Comparison of ENCODE assay signal across 22 mouse cellular contexts in the genomic region with DNA sequence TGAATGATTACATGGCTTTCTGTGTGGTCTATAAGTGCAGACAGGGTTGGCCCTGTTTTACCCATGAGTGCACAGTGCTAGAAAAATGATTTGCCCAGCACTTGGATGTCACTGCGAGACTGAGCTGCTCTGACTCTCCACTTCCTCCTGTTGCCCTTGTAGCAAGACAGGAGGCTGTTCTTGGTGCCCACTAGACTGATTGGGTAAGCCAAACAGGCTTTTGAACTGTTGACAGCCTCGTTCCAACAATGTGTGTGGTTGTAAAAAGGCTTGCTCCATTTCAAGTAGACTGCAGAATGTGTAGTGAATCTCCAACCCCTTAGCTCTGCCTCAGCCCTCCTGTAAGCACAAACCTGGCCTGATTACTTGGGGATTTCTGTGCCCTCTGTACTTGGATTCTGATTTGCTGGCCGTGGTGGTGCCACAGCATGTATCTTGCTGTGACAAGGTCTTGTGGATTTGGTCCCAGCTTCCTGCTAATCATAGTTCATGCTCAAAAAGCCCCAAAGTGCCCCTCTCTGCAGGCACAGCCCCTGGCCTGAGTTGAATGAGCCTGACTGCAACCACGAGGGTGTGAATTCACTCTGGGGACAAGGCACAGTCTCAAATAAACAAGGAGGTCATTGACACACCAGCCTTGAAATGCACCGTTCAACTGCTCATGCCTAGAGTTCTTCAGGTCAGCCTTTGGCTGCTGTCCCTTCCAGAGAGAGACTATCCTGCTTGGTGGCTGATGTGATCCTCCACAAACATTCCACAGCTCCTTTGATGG. TPM values are rescaled to one million over a fixed set of nuclear protein-coding genes. Genes with fewer than 3 reads are reported as not detected.
A peak's percentile ranks its signal among the peaks of the same experiment; 100 is the strongest.
DNase-seq lines count a peak whose midpoint lies in the region; ATAC-seq and TF ChIP-seq lines count a peak whose summit lies in the region.
"Had no signal": no experiment of that assay in that cellular context is flagged by ENCODE, and none has a peak within 500 bp of the region (broad histone marks: within the 10 kb centered on the region; RNA-seq: fewer than 3 reads in every experiment).

No protein-coding gene starts in this region.

- in situ Hi-C loops in CH12.LX (cut with MboI; ENCODE audit: low pct_ligation_motif_present, low pct_unique_long_range_greater_than_20kb, low sequenced_read_pairs): no loop called here

- dilution Hi-C loops in CH12.LX (cut with MboI; ENCODE audit: extremely low pct_ligation_motif_present, extremely low pct_unique_long_range_greater_than_20kb, low sequenced_read_pairs): no loop called here

- 0 out of 2 replicates have a peak overlapping the region, but pooled peaks have one; percentile 5 for H3K27ac ChIP-seq in hindbrain, embryonic 10.5 days
- no peak overlapping the region for H3K27ac ChIP-seq in hindbrain, embryonic 13.5 days
- 0 out of 2 replicates have a peak overlapping the region, but pooled peaks have one; percentile 12 for H3K27ac ChIP-seq in limb, embryonic 12.5 days
- no peak overlapping the region for H3K27ac ChIP-seq in limb, embryonic 10.5 days
- no peak overlapping the region for H3K27ac ChIP-seq in CH12.LX (ENCODE audit: insufficient read depth, low read depth)
- H3K27ac ChIP-seq: hindbrain, embryonic 15.5 days; intestine, embryonic 15.5 days; limb, embryonic 13.5 days; liver, embryonic 15.5 days; midbrain, embryonic 12.5 days; neural tube, embryonic 15.5 days had no signal

- no peak overlapping the region for H3K4me3 ChIP-seq in hindbrain, embryonic 10.5 days
- no peak overlapping the region for H3K4me3 ChIP-seq in hindbrain, embryonic 13.5 days
- no peak overlapping the region for H3K4me3 ChIP-seq in limb, embryonic 12.5 days (replicated peaks)
- H3K4me3 ChIP-seq in limb, embryonic 10.5 days: no peak overlapping the region
- no peak overlapping the region for H3K4me3 ChIP-seq in CH12.LX (replicated peaks in 1 of 3; ENCODE audit: low read depth in 2 of 3, low read length in 2 of 3, poor library complexity in 1 of 3)
- H3K4me3 ChIP-seq: hindbrain, embryonic 15.5 days; intestine, embryonic 15.5 days; limb, embryonic 13.5 days; liver, embryonic 15.5 days; midbrain, embryonic 12.5 days; neural tube, embryonic 15.5 days had no signal

- H3K36me3 ChIP-seq in hindbrain, embryonic 10.5 days: no peaks in the 10 kb centered on the region
- H3K36me3 ChIP-seq in hindbrain, embryonic 13.5 days: no peaks in the 10 kb centered on the region
- no peaks in the 10 kb centered on the region for H3K36me3 ChIP-seq in limb, embryonic 12.5 days
- H3K36me3 ChIP-seq in limb, embryonic 10.5 days: no peaks in the 10 kb centered on the region
- H3K36me3 ChIP-seq in CH12.LX (replicated peaks in 1 of 2; ENCODE audit: control insufficient read depth in 1 of 2, insufficient read depth in 1 of 2, low read length in 1 of 2): no peaks in the 10 kb centered on the region
- H3K36me3 ChIP-seq: G1E; hindbrain, embryonic 15.5 days; intestine, embryonic 15.5 days; limb, embryonic 13.5 days; liver, embryonic 15.5 days; midbrain, embryonic 12.5 days; neural tube, embryonic 15.5 days had no signal

- peak; percentile 54 to 86 for DNase-seq in adrenal gland, adult (ENCODE audit: inconsistent age in 2 of 2, low spot score in 1 of 2)
- DNase-seq in adrenal gland, adult 8-10 months: no peak
- no peak for DNase-seq in hindbrain, embryonic 10.5 days (ENCODE audit: low spot score)
- no peak for DNase-seq in limb, embryonic 10.5 days (ENCODE audit: low spot score)
- peak; percentile 12 for DNase-seq in CH12.LX (ENCODE audit: extremely low read depth)
- no peak for DNase-seq in cerebellum, postnatal 4 days (ENCODE audit: low spot score in 2 of 2)
- DNase-seq: cerebellum, postnatal 36 days; kidney, postnatal 10 days; lung, postnatal 10 days; right cerebral cortex, adult 18-20 months; right cerebral cortex, postnatal 4 days; thymus, postnatal 14 days had no signal

- no peak for TF ChIP-seq CTCF in CH12.LX (conservative IDR thresholded peaks at IDR 0.05 in 1 of 2, IDR thresholded peaks at IDR 0.05 in 1 of 2; ENCODE audit: low read depth in 2 of 2, low read length in 2 of 2)

- H3K9ac ChIP-seq in hindbrain, embryonic 13.5 days: no peak overlapping the region
- H3K9ac ChIP-seq in limb, embryonic 12.5 days (replicated peaks): no peak overlapping the region
- no peak overlapping the region for H3K9ac ChIP-seq in CH12.LX (ENCODE audit: insufficient read depth, low read depth)
- H3K9ac ChIP-seq: hindbrain, embryonic 15.5 days; intestine, embryonic 15.5 days; limb, embryonic 13.5 days; liver, embryonic 15.5 days; midbrain, embryonic 12.5 days; neural tube, embryonic 15.5 days had no signal

- H3K27me3 ChIP-seq in hindbrain, embryonic 10.5 days (ENCODE audit: insufficient read depth, poor library complexity, severe bottlenecking): no peaks in the 10 kb centered on the region
- no peaks in the 10 kb centered on the region for H3K27me3 ChIP-seq in hindbrain, embryonic 13.5 days
- H3K27me3 ChIP-seq in limb, embryonic 12.5 days: no peaks in the 10 kb centered on the region
- no peaks in the 10 kb centered on the region for H3K27me3 ChIP-seq in limb, embryonic 10.5 days (ENCODE audit: low read depth, poor library complexity, severe bottlenecking)
- no peaks in the 10 kb centered on the region for H3K27me3 ChIP-seq in CH12.LX (replicated peaks)
- H3K27me3 ChIP-seq: hindbrain, embryonic 15.5 days; intestine, embryonic 15.5 days; limb, embryonic 13.5 days; liver, embryonic 15.5 days; midbrain, embryonic 12.5 days; neural tube, embryonic 15.5 days had no signal

- no peaks in the 10 kb centered on the region for H3K79me2 ChIP-seq in CH12.LX (replicated peaks; ENCODE audit: control insufficient read depth, extremely low read depth, insufficient read depth, poor library complexity, severe bottlenecking)

- no peak for TF ChIP-seq EP300 in CH12.LX (IDR thresholded peaks at IDR 0.05; ENCODE audit: low read length)

- ATAC-seq in hindbrain, embryonic 13.5 days (ENCODE audit: low FRiP score): no peak
- no peak for ATAC-seq in limb, embryonic 12.5 days (ENCODE audit: insufficient number of reproducible peaks, insufficient read depth, low FRiP score, low TSS enrichment, low read depth)
- ATAC-seq: forebrain, embryonic 14.5 days; intestine, embryonic 15.5 days had no signal

- TF ChIP-seq RAD21 in CH12.LX (IDR thresholded peaks at IDR 0.05; ENCODE audit: low read depth, low read length): no peak

- no peak for TF ChIP-seq POLR2A in CH12.LX (IDR thresholded peaks at IDR 0.05; ENCODE audit: low read depth, low read length)

- WGBS in hindbrain, embryonic 10.5 days: 67% methylated on average over 5 of the region's 5 CpGs
- WGBS in hindbrain, embryonic 13.5 days: 57% methylated on average over 5 of the region's 5 CpGs
- WGBS in limb, embryonic 12.5 days: 46% methylated on average over 5 of the region's 5 CpGs
- WGBS in limb, embryonic 10.5 days: 53% methylated on average over 5 of the region's 5 CpGs

- H3K4me1 ChIP-seq in hindbrain, embryonic 10.5 days (replicated peaks): no peaks in the 10 kb centered on the region
- no peaks in the 10 kb centered on the region for H3K4me1 ChIP-seq in hindbrain, embryonic 13.5 days (replicated peaks)
- H3K4me1 ChIP-seq in limb, embryonic 12.5 days (replicated peaks): no peaks in the 10 kb centered on the region
- H3K4me1 ChIP-seq in limb, embryonic 10.5 days: peaks cover 5% of the 10 kb centered on the region; the same call in 1 of the 2 replicates
- peaks cover 0 to 11% of the 10 kb centered on the region in 2 experiments; a peak in 2 of 4 replicates for H3K4me1 ChIP-seq in CH12.LX (ENCODE audit: control insufficient read depth in 1 of 2, insufficient read depth in 2 of 2)
- H3K4me1 ChIP-seq: hindbrain, embryonic 15.5 days; intestine, embryonic 15.5 days; liver, embryonic 15.5 days; midbrain, embryonic 12.5 days; neural tube, embryonic 15.5 days had no signal

- H3K4me2 ChIP-seq in hindbrain, embryonic 13.5 days: no peak overlapping the region
- H3K4me2 ChIP-seq in limb, embryonic 12.5 days: no peak overlapping the region
- no peak overlapping the region for H3K4me2 ChIP-seq in CH12.LX (ENCODE audit: insufficient read depth, low read depth, poor library complexity, severe bottlenecking)
- H3K4me2 ChIP-seq: hindbrain, embryonic 15.5 days; intestine, embryonic 15.5 days; limb, embryonic 13.5 days; liver, embryonic 15.5 days; midbrain, embryonic 12.5 days; neural tube, embryonic 15.5 days had no signal

- H3K9me3 ChIP-seq in hindbrain, embryonic 10.5 days: no peaks in the 10 kb centered on the region
- no peaks in the 10 kb centered on the region for H3K9me3 ChIP-seq in hindbrain, embryonic 13.5 days
- H3K9me3 ChIP-seq in limb, embryonic 12.5 days: no peaks in the 10 kb centered on the region
- no peaks in the 10 kb centered on the region for H3K9me3 ChIP-seq in limb, embryonic 10.5 days (replicated peaks)
- H3K9me3 ChIP-seq in CH12.LX (replicated peaks; ENCODE audit: low read length): no peaks in the 10 kb centered on the region
- H3K9me3 ChIP-seq: G1E; hindbrain, embryonic 15.5 days; intestine, embryonic 15.5 days; limb, embryonic 13.5 days; liver, embryonic 15.5 days; midbrain, embryonic 12.5 days; neural tube, embryonic 15.5 days had no signal

TF ChIP-seq in CH12.LX, 34 proteins besides CTCF, POLR2A, EP300 and RAD21:
- no peak for TF ChIP-seq ZNF384 (IDR thresholded peaks at IDR 0.05; ENCODE audit: low read depth, low read length)
- no peak for TF ChIP-seq PAX5 (IDR thresholded peaks at IDR 0.05; ENCODE audit: low read length)
- no peak for TF ChIP-seq SIN3A (IDR thresholded peaks at IDR 0.05; ENCODE audit: low read length)
- TF ChIP-seq KAT2A (IDR thresholded peaks at IDR 0.05; ENCODE audit: insufficient replicate concordance, low read length): no peak

RNA-seq across cellular contexts. Expression of a gene that starts 25.1 kb away (rescaled TPM):
- total RNA-seq in adrenal gland, adult 8-10 months (2022): 1,000 to 10,000 TPM; 1,620 to 2,476 (median 1,986) TPM
- polyA plus RNA-seq in hindbrain, embryonic 10.5 days (2016; fragmentation: Nextera tagmentation; extraction: Ambion mirVana): 180 and 207 TPM in 2 replicates
- 149 and 152 TPM in 2 replicates for polyA plus RNA-seq in hindbrain, embryonic 13.5 days (2015; fragmentation: Nextera tagmentation; extraction: Ambion mirVana)
- 117 and 124 TPM in 2 replicates for polyA plus RNA-seq in limb, embryonic 12.5 days (2016; fragmentation: Nextera tagmentation; extraction: Ambion mirVana)
- polyA plus RNA-seq in limb, embryonic 10.5 days (2016; fragmentation: Nextera tagmentation; extraction: Ambion mirVana): 158 TPM in 2 replicates
- 5.9 and 8.1 TPM in 2 replicates for total RNA-seq in CH12.LX (2012; rRNA removed)
- total RNA-seq in CH12.LX (2014; rRNA removed): 1.00 and 1.7 TPM in 2 replicates
- polyA plus RNA-seq in CH12.LX (2012; ENCODE audit: insufficient read length, low read depth): 1.7 and 1.8 TPM in 2 replicates

RNA-seq across cellular contexts. Expression of a gene that starts 56.0 kb away (rescaled TPM):
- total RNA-seq in adrenal gland, adult 8-10 months (2022): 1,000 to 10,000 TPM in 2 of 4 experiments, 100 to 1,000 TPM in 2; 923 to 1,535 (median 1,260) TPM
- 162 and 170 TPM in 2 replicates for polyA plus RNA-seq in hindbrain, embryonic 10.5 days (2016; fragmentation: Nextera tagmentation; extraction: Ambion mirVana)
- 157 and 159 TPM in 2 replicates for polyA plus RNA-seq in hindbrain, embryonic 13.5 days (2015; fragmentation: Nextera tagmentation; extraction: Ambion mirVana)
- polyA plus RNA-seq in limb, embryonic 12.5 days (2016; fragmentation: Nextera tagmentation; extraction: Ambion mirVana): 134 and 144 TPM in 2 replicates
- polyA plus RNA-seq in limb, embryonic 10.5 days (2016; fragmentation: Nextera tagmentation; extraction: Ambion mirVana): 142 and 155 TPM in 2 replicates
- total RNA-seq in CH12.LX (2012; rRNA removed) (34.8 and 37.2 TPM in 2 replicates), CH12.LX (2014; rRNA removed) (30.5 and 30.6 TPM in 2 replicates)
- 37.6 and 44.7 TPM in 2 replicates for polyA plus RNA-seq in CH12.LX (2012; ENCODE audit: insufficient read length, low read depth)

Comparison
In these comparisons a context has a peak if more than half of its experiments do, and no peak if none do; other contexts are left out.
1. DNase-seq: peak in adrenal gland, adult (2 of 2) and CH12.LX (single experiment); none in adrenal gland, adult 8-10 months (single experiment), hindbrain, embryonic 10.5 days (single experiment), limb, embryonic 10.5 days (single experiment) and cerebellum, postnatal 4 days (0 of 2).
2. H3K27ac ChIP-seq: peak in hindbrain, embryonic 10.5 days (single experiment) and limb, embryonic 12.5 days (single experiment); none in hindbrain, embryonic 13.5 days (single experiment), limb, embryonic 10.5 days (single experiment) and CH12.LX (single experiment).
3. RNA of a gene that starts 25.1 kb away (polyA plus RNA-seq): 180 to 207 TPM in hindbrain, embryonic 10.5 days, 158 TPM in limb, embryonic 10.5 days, 149 to 152 TPM in hindbrain, embryonic 13.5 days and 117 to 124 TPM in limb, embryonic 12.5 days; 1.7 to 1.8 TPM in CH12.LX; every median in the first group is over 10 times any median in the second.